Mouse (Mus musculus): ENCODE data around the gene Ccs.

- TF ChIP-seq CTCF (IDR thresholded peaks at IDR 0.05; ENCODE audit: control insufficient read depth, insufficient read depth, low read length) (peak; percentile 22; the same call in 1 of the 2 replicates), POLR2A (IDR thresholded peaks at IDR 0.05; ENCODE audit: borderline replicate concordance, control insufficient read depth, low read depth, low read length) (peak; percentile 66)
Measured at GRCm38 (mm10) chr19:4839149-4839548, at the start of gene Ccs, which contains the start of gene Ccdc87.

Data from bone marrow, adult 2 months (tissue).